Mouse (Mus musculus): ENCODE results near the gene Bcl7a.

GRCm38 (mm10) chr5:123298526-123298925, 45.1 kb upstream of the Bcl7a start:
- no peak for TF ChIP-seq GATA1 (IDR thresholded peaks at IDR 0.05; ENCODE audit: low read length)
- no peak for TF ChIP-seq TAL1 (IDR thresholded peaks at IDR 0.05; ENCODE audit: low read length)
